Mouse (Mus musculus) kidney, postnatal 14 days (tissue): ENCODE results near the gene Nrap.

ENCODE experiments used
- DNase-seq: peaks from one replicate; pipeline ENCODE4 v3.0.0; 2022; ENCODE audit warnings: mixed read lengths

The Nrap gene

GRCm38 (mm10) chr19:56396669-56397621 lies 7.1 kb upstream of the Nrap start, which contains the start of gene Casp7:
Gene Casp7, plus strand, starts transcription at chr19:56397129.
- peak; percentile 82 for DNase-seq

- DNase-seq, result no peak
Observed at GRCm38 (mm10) chr19:56396227-56396626, 6.4 kb upstream of the Nrap start.

- no peak for DNase-seq
Observed at GRCm38 (mm10) chr19:56395183-56395935, 5.5 kb upstream of the Nrap start.

GRCm38 (mm10) chr19:56393311-56393866 lies 3.6 kb upstream of the Nrap start:
- DNase-seq, result no peak

- no peak for DNase-seq
Observed at GRCm38 (mm10) chr19:56391307-56392046, 1.6 kb upstream of the Nrap start.

- no peak for DNase-seq
Observed at GRCm38 (mm10) chr19:56389176-56389575, 661 bp downstream of the Nrap start.

- no peak for DNase-seq
Observed at GRCm38 (mm10) chr19:56387726-56388302, 2.0 kb downstream of the Nrap start.

GRCm38 (mm10) chr19:56386095-56386494 lies 3.7 kb downstream of the Nrap start:
- no peak for DNase-seq

GRCm38 (mm10) chr19:56385546-56385945 lies 4.3 kb downstream of the Nrap start:
- DNase-seq, result no peak

- no peak for DNase-seq
Observed at GRCm38 (mm10) chr19:56381407-56381806, 8.4 kb downstream of the Nrap start.

- DNase-seq, result no peak
Observed at GRCm38 (mm10) chr19:56380341-56380740, 9.5 kb downstream of the Nrap start.

- no peak for DNase-seq
Observed at GRCm38 (mm10) chr19:56378554-56379172, 11.2 kb downstream of the Nrap start.

GRCm38 (mm10) chr19:56378007-56378406 lies 11.8 kb downstream of the Nrap start:
- no peak for DNase-seq

- no peak for DNase-seq
Observed at GRCm38 (mm10) chr19:56374011-56374410, 15.8 kb downstream of the Nrap start.

- DNase-seq, result no peak
Observed at GRCm38 (mm10) chr19:56373246-56373645, 16.6 kb downstream of the Nrap start.

- DNase-seq, result no peak
Observed at GRCm38 (mm10) chr19:56372226-56372625, 17.6 kb downstream of the Nrap start.

- no peak for DNase-seq
Observed at GRCm38 (mm10) chr19:56370389-56371150, 19.3 kb downstream of the Nrap start.

GRCm38 (mm10) chr19:56368912-56369311 lies 20.9 kb downstream of the Nrap start:
- DNase-seq, result no peak

- DNase-seq, result no peak
Observed at GRCm38 (mm10) chr19:56367778-56368177, 22.1 kb downstream of the Nrap start.

GRCm38 (mm10) chr19:56366625-56367024 lies 23.2 kb downstream of the Nrap start:
- no peak for DNase-seq

GRCm38 (mm10) chr19:56366168-56366567 lies 23.7 kb downstream of the Nrap start:
- DNase-seq, result no peak
